Mouse (Mus musculus) olfactory bulb, adult 2 months (tissue): ENCODE measurements around the gene Flot1. TPM values are rescaled to one million over a fixed set of nuclear protein-coding genes. Genes with fewer than 3 reads are reported as not detected.

Experiments used
- H3K27ac ChIP-seq: fragments of 200-500 bp; 2 replicates; pipeline ENCODE4 v1.5.1; 2012; ENCODE audit warnings: low read depth, low read length; ENCODE audit not compliant: insufficient read depth
- H3K4me1 ChIP-seq: fragments of 200-500 bp; 2 replicates; pipeline ENCODE4 v1.6.1; 2012; ENCODE audit warnings: low read length; ENCODE audit not compliant: control insufficient read depth, insufficient read depth
- H3K4me3 ChIP-seq: fragments of 200-500 bp; 2 replicates; pipeline ENCODE4 v1.5.1; 2012; ENCODE audit warnings: mild to moderate bottlenecking, low read depth, low read length, moderate library complexity; ENCODE audit not compliant: insufficient read depth
- CTCF ChIP-seq: fragments of 200-500 bp; IDR thresholded peaks from 2 replicates; pipeline ENCODE4 v1.5.1; 2012; ENCODE audit warnings: low read depth, mild to moderate bottlenecking, low read length, moderate library complexity; ENCODE audit not compliant: insufficient read depth
- POLR2A ChIP-seq: fragments of 200-500 bp; IDR thresholded peaks from 2 replicates; pipeline ENCODE4 v1.6.1; 2012; ENCODE audit warnings: mild to moderate bottlenecking, low read depth, low read length, moderate library complexity; ENCODE audit not compliant: insufficient read depth
- WGBS: fragments of 180-500 bp; shearing (Covaris S2); methylation state at CpG from one replicate; pipeline ENCODE4 v1.1.7; 2018; 5-methylcytosine and 5-hydroxymethylcytosine counted together
- polyA plus RNA-seq: library from polyadenylated mRNA; stranded (reverse); fragments of >200 nt; gene quantifications from 2 replicates; pipeline ENCODE4 v1.2.4, GENCODE M21; 2012; ENCODE audit warnings: low replicate concordance; ENCODE audit not compliant: missing spikeins, insufficient read depth, insufficient read length

Gene Flot1
- polyA plus RNA-seq, 1 experiment = not detected

DNA sequence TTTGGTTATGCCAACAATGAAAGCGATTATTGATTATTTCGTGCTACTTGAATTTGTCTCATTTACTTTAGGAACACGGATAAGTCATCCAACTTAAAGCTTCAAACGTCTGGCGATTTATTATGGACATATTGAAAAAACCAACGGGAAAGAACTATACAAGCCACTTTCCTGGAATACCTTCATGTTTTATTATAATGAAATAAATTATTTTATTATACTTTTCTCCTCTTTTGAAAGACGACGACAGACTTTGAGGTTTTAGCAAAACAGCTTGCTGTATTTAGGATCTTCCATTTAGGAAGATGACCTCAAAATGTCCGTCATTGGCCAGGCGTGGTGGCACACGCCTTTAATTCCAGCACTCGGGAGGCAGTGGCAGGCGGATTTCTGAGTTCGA lies 17.5 kb downstream of the Flot1 start:
- WGBS = 49% methylated on average over 14 of the region's 14 CpGs
- Histone ChIP-seq H3K27ac (no peak overlapping the region), H3K4me3 (peak overlapping the region; percentile 37; the same call in 1 of the 2 replicates), H3K4me1 (peaks cover 12% of the 10 kb centered on the region; the same call in 1 of the 2 replicates)
- no peak for TF ChIP-seq POLR2A
- TF ChIP-seq CTCF = no peak

DNA sequence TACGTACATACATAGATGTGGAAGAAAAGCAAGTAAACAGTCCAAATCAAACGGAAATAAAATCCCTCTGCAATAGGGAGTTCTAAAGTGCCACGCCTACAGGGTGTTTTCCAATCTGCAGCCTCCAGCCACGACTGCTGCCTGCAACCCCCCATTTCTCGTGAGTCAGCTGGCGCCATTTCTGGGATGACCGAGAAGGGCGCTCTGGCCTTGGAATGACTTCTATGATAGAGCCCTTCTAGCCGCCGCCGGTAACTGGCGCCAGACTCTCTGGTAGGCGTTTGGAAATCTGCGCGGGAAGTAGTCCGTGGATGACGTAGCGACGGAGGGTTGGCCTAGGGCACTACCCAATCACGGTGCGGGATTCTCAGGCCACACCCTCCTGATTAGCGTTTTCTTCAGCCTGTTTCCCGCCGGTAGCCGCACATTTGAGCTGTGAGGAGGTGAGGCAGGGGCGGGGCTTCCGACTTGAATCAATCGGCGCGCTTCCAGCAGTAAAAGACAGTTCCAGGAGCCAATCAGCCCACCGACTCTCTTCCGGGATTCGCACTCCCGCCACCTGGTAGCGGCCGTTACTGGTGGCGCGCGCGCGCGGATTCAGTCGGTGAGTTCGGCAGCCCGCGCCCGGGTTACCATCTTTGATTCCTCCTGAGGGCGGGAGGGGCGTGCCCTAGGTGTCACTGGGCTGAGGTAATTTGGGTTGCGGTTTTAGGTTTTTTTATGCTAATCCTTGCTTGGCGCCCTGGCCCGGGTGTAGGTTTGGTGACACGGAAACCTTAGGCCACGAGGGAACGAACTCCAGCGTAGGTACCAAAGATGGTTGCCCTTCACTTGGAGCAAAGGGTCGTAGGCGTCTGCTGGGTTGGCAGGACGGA lies 18.3 kb downstream of the Flot1 start, which contains the start of gene Mdc1:
TSS of gene Mdc1 (plus strand) at position 440 of the 875 bp plus-strand sequence.
- WGBS = under 1% methylated on average over 59 of the region's 59 CpGs
- Histone ChIP-seq H3K4me1 (peaks cover 9% of the 10 kb centered on the region; the same call in 1 of the 2 replicates), H3K27ac (no peak within 1 kb of the TSS), H3K4me3 (peak within 1 kb of the TSS; percentile 57)
- TF ChIP-seq POLR2A = peak; percentile 39; the same call in 1 of the 2 replicates
- TF ChIP-seq CTCF = no peak

DNA sequence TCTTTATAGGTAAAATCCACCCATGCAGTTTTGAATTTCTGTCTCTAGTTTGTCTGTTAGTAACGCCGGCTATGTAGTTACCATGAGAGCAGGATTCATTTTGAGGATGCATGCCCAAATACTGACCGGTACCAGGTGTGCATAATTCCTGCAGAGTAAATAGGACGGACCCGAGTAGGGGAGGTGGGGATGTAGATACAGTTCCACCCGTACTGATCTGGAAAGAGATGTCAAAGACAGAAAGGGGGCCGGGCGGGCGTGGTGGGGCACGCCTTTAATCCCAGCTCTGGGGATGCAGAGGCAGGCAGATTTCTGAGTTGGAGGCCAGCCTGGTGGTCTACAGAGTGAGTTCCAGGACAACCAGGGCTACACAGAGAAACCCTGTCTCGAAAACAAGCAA lies 19.0 kb downstream of the Flot1 start:
- TF ChIP-seq POLR2A (no peak), CTCF (no peak)
- no peak overlapping the region for H3K27ac ChIP-seq
- H3K4me3 ChIP-seq = peak overlapping the region; percentile 57
- 11% methylated on average over 11 of the region's 11 CpGs for WGBS
- H3K4me1 ChIP-seq = peaks cover 5% of the 10 kb centered on the region; the same call in 1 of the 2 replicates

DNA sequence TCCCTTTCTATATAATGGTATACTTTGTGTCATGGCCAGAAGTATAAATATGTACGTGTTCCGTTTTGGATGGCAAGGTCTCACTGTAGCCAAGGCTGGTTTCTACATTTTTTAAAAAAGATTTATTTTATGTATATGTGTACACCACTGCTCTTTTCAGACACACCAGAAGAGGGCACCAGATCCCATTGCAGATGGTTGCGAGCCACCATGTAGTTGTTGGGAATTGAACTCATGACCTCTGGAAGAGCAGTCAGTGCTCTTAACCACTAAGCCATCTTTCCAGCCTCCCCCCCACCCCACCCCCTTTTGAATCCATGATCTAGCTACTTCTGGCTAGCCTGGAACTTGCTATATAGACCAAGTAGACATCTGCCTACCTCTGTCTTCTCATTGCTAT lies 20.5 kb downstream of the Flot1 start:
- H3K27ac ChIP-seq = no peak overlapping the region
- peaks cover 3% of the 10 kb centered on the region; the same call in 1 of the 2 replicates for H3K4me1 ChIP-seq
- H3K4me3 ChIP-seq = no peak overlapping the region
- WGBS = 97% methylated on average over 3 of the region's 3 CpGs
- TF ChIP-seq POLR2A (no peak), CTCF (no peak)

DNA sequence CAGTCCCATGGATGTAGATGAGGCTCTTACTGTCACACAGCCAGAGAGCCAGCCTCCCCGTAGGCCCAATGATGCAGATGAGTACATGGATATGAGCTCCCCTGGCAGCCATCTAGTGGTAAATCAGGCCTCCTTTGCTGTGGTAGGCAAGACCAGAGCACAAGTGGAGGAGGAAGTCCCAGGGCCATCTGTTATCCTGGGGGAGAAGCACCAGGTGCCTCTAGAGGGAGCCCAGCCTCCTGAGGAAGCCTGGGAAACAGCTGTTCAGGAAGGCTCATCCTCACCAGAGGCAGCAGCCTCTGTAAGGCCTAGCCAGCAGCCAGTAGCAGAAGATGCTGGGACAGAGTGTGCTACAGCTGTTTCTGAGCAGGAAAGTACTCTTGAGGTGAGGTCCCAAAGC lies 25.1 kb downstream of the Flot1 start:
- TF ChIP-seq CTCF (no peak), POLR2A (no peak)
- WGBS = 40% methylated on average over 1 of the region's 1 CpGs
- no peaks in the 10 kb centered on the region for H3K4me1 ChIP-seq
- H3K27ac ChIP-seq = no peak overlapping the region
- no peak overlapping the region for H3K4me3 ChIP-seq

DNA sequence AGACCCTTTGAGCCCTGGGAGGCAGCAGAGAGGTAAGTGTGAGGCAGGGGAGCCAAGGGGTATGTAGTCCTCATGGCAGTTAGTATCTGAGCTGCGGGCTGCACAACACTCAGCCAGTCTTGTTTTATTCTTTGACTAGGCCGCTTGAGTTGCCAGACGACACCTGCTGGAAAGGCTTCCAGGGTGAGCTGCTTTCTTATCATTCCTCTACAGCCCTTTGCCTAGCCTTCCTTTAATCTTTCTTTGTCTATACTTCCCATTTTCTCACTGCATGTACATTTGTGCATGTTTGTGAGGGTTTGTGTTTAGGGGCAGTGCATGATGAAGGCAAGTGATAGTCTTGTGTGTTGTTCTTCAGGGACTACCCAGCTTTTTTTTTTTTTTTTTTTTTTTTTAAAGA lies 27.9 kb downstream of the Flot1 start:
- Histone ChIP-seq H3K27ac (no peak overlapping the region), H3K4me1 (no peaks in the 10 kb centered on the region), H3K4me3 (no peak overlapping the region)
- 91% methylated on average over 3 of the region's 3 CpGs for WGBS
- no peak for TF ChIP-seq CTCF
- no peak for TF ChIP-seq POLR2A

DNA sequence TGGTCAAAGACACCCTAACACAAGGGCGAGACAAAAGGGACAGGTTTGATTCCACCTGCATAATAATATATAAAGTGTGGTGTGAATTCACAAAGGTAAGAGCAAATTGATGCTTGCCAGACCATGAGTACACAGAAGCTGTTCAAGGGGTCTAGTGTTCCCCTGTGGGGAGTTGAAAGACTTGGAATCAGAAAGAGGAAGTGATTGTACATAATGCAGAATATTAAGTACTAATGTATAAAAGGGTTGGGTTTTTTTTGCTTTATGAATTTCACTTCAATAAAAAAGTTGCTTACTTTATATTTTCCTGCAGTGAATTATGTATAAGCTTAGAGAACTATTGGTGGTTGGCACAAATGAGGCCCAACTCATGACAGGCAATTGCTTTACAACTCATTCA lies 36.3 kb downstream of the Flot1 start:
- H3K4me3 ChIP-seq = no peak overlapping the region
- WGBS = 93% methylated on average over 1 of the region's 1 CpGs
- TF ChIP-seq POLR2A (no peak), CTCF (no peak)
- no peak overlapping the region for H3K27ac ChIP-seq
- H3K4me1 ChIP-seq = no peaks in the 10 kb centered on the region

DNA sequence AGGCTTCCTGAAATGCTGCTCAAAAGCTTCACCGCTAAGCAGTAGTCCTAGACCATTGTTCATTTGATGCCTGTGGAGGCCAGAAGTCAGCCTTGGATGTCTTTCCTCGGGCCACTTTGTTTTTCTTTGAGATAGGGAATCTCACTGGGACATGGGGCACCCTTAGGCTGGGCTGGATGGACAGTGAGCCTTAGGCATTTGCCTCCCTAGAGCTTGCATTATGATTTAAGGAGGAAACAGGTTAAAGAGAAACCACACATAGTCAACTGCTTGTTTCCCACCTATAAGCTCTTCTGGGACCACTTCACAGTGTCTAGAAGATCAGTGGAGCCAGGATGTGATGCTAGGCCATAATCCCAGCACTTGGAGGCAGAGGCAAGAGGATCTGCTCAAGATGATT lies 36.8 kb downstream of the Flot1 start:
- Histone ChIP-seq H3K4me1 (0 out of 2 replicates have a peak, but pooled peaks cover under 1% of the 10 kb centered on the region), H3K27ac (no peak overlapping the region), H3K4me3 (no peak overlapping the region)
- TF ChIP-seq CTCF (no peak), POLR2A (no peak)
- WGBS = 77% methylated on average over 2 of the region's 2 CpGs

DNA sequence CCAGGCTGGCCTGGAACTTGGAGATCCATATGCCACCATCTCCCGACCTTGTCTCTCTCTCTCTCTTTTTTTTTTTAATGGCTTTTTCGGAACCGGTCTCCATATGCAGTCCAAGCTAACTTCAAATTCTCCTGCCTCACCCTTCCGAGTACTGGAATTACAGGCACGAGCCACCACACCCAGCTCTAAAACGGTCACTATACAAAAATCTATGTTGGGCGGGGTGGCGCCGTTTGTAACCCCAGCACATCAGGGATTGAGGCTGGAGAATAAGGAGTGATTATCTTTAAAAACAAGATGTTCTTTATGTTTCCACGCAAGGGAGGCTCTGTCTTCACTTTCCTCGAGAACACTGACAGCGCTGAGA lies 37.8 kb downstream of the Flot1 start:
- Histone ChIP-seq H3K27ac (no peak overlapping the region), H3K4me1 (peaks cover 9% of the 10 kb centered on the region; the same call in 1 of the 2 replicates), H3K4me3 (peak overlapping the region; percentile 60)
- TF ChIP-seq POLR2A (no peak), CTCF (no peak)
- 5% methylated on average over 12 of the region's 12 CpGs for WGBS
